Mouse (Mus musculus): ENCODE data around the gene Ucn3. TPM values are rescaled to one million over a fixed set of nuclear protein-coding genes. Genes with fewer than 3 reads are reported as not detected.
A peak's percentile ranks its signal among the peaks of the same experiment; 100 is the strongest.

Gene Ucn3
- polyA plus RNA-seq (2016; fragmentation: Nextera tagmentation; extraction: Ambion mirVana) = not detected in 2 replicates

DNA sequence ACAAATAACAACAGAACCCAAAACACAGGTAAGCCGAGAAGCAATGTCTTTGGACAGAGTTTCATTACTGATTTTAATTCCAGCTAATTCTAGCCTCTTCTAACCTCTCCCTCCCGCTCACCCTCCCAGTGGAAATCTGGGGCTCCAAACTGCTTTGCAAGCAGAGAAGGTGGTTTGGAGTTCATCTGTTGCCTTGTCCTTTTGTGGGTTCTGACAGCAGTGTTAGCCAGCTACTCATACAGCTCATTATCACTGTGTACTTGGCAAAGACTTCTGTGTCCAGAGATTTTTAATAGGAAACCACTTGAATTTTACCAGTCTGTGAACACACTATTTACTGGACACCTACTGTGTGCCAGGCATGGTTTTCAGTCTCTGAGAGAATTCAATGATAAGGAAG, at the start of gene Ucn3:
Gene Ucn3, minus strand, starts transcription at position 101 of the 400 bp plus-strand sequence.
- H3K9ac ChIP-seq = no peak within 1 kb of the TSS
- no peaks in the 10 kb centered on the region for H3K9me3 ChIP-seq (replicated peaks)
- H3K4me1 ChIP-seq = no peaks in the 10 kb centered on the region
- no peak within 1 kb of the TSS for H3K27ac ChIP-seq
- no peaks in the 10 kb centered on the region for H3K27me3 ChIP-seq (replicated peaks)
- 63% methylated on average over 2 of the region's 2 CpGs for WGBS (ENCODE audit: insufficient replicate concordance)
- no peak within 1 kb of the TSS for H3K4me2 ChIP-seq
- no peaks in the 10 kb centered on the region for H3K36me3 ChIP-seq
- H3K4me3 ChIP-seq = no peak within 1 kb of the TSS
- no peak for ATAC-seq

DNA sequence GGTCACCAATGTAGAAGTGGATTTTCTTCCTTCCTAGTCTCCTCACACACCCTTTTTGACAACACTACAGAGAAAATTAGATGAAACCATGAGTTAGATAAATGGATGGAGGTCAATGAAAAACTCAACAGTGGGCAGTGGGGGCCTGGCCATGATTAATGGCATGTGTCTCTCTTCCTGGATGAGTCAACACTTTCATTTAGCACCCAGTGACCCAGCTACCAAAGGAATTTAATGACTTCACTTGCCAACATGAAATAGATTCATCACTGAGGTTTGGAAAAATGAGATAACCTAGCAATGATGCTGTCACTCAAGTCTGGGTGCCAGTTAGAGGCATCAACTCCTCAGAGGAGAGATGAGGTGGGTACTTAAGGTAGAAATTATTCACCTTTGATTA, 46.9 kb upstream of the Ucn3 start:
- no peak overlapping the region for H3K4me3 ChIP-seq
- H3K4me1 ChIP-seq = no peaks in the 10 kb centered on the region
- no peaks in the 10 kb centered on the region for H3K36me3 ChIP-seq
- H3K9me3 ChIP-seq (replicated peaks) = no peaks in the 10 kb centered on the region
- no peak overlapping the region for H3K4me2 ChIP-seq
- H3K27ac ChIP-seq = no peak overlapping the region
- no peaks in the 10 kb centered on the region for H3K27me3 ChIP-seq (replicated peaks)
- no peak for ATAC-seq
- H3K9ac ChIP-seq = no peak overlapping the region

DNA sequence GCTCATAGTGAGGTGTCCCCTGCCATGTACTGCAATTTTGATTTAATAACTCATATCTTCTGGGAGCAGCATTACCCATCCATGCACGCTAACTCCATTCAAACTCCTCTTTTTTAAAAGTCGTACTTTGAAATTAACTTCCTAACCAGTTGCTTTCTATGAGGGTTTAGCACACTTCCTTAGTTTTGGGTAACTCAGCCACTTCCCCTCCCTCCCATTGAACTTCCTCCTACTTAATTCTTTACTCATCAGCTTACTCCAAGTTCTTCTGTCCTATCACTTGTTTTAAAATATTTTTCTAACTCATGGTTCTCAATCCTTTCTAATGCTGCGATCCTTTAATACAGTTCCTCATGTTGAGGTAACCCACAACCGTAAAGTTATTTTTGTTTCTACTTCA, 23.7 kb upstream of the Ucn3 start:
- H3K4me2 ChIP-seq = no peak overlapping the region
- H3K36me3 ChIP-seq = no peaks in the 10 kb centered on the region
- H3K9ac ChIP-seq = no peak overlapping the region
- WGBS (ENCODE audit: insufficient replicate concordance) = 60% methylated on average over 4 of the region's 4 CpGs
- H3K27ac ChIP-seq = no peak overlapping the region
- H3K4me3 ChIP-seq = no peak overlapping the region
- ATAC-seq = no peak
- no peaks in the 10 kb centered on the region for H3K27me3 ChIP-seq (replicated peaks)
- no peaks in the 10 kb centered on the region for H3K4me1 ChIP-seq
- H3K9me3 ChIP-seq (replicated peaks) = no peaks in the 10 kb centered on the region

DNA sequence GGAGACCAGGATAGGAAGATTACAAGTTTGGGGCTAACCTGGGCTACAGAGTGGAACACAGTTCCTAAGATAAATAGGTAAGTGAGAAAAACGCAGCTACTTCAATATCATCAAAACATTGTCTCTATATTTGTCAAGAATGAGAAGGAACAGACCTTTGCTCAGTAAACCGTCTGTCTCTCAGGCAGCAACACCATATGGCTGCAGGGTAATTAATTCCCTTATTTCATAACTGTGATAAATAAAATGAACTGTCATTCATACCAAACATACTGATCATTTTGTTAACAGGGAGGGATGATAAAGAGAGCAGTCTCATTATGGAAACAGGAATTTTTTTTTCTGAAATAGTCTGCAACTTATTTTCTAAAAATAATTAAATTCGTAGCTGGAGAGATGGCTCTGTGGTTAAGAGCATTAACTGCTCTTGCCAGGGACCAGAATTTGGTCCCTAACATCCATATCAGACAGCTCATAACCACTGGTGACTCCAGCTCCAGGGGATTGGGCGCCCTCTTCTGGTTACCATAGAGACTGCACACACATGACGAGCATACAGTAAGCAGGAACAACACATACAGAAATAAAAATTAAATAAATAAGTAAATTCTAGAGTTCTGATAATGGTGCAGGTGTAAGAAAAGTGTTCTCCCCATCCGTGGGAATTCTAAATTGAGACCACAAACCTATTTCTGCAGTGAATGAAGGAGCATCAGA, 6.2 kb upstream of the Ucn3 start:
- no peak overlapping the region for H3K4me2 ChIP-seq
- 60% methylated on average over 6 of the region's 6 CpGs for WGBS (ENCODE audit: insufficient replicate concordance)
- no peak overlapping the region for H3K27ac ChIP-seq
- no peaks in the 10 kb centered on the region for H3K4me1 ChIP-seq
- no peaks in the 10 kb centered on the region for H3K27me3 ChIP-seq (replicated peaks)
- no peak overlapping the region for H3K4me3 ChIP-seq
- H3K9me3 ChIP-seq (replicated peaks) = peaks cover 4% of the 10 kb centered on the region; the same call in 1 of the 2 replicates
- no peak for ATAC-seq
- no peaks in the 10 kb centered on the region for H3K36me3 ChIP-seq
- no peak overlapping the region for H3K9ac ChIP-seq

GRCm38 (mm10) chr13:3949477-3949876, 4.3 kb upstream of the Ucn3 start:
- peaks cover 4% of the 10 kb centered on the region; the same call in 1 of the 2 replicates for H3K9me3 ChIP-seq (replicated peaks)
- no peak overlapping the region for H3K27ac ChIP-seq

GRCm38 (mm10) chr13:3947267-3947666, 2.1 kb upstream of the Ucn3 start:
- H3K4me1 ChIP-seq = no peaks in the 10 kb centered on the region
- 70% methylated on average over 4 of the region's 4 CpGs for WGBS (ENCODE audit: insufficient replicate concordance)
- no peak overlapping the region for H3K4me2 ChIP-seq

More at GRCm38 (mm10) chr13:3949477-3949876, 4.3 kb upstream of the Ucn3 start:
- Histone ChIP-seq H3K36me3 (no peaks in the 10 kb centered on the region), H3K9ac (no peak overlapping the region), H3K4me3 (no peak overlapping the region), H3K4me1 (no peaks in the 10 kb centered on the region), H3K4me2 (no peak overlapping the region), H3K27me3 (replicated peaks) (no peaks in the 10 kb centered on the region)
- no peak for ATAC-seq
- WGBS (ENCODE audit: insufficient replicate concordance) = 72% methylated on average over 4 of the region's 4 CpGs

GRCm38 (mm10) chr13:3944699-3945098, 450 bp downstream of the Ucn3 start:
- no peak overlapping the region for H3K4me2 ChIP-seq
- H3K9me3 ChIP-seq (replicated peaks) = no peaks in the 10 kb centered on the region
- H3K4me3 ChIP-seq = no peak overlapping the region
- no peaks in the 10 kb centered on the region for H3K36me3 ChIP-seq
- H3K9ac ChIP-seq = no peak overlapping the region
- H3K27me3 ChIP-seq (replicated peaks) = no peaks in the 10 kb centered on the region
- H3K27ac ChIP-seq = no peak overlapping the region
- 64% methylated on average over 7 of the region's 7 CpGs for WGBS (ENCODE audit: insufficient replicate concordance)
- H3K4me1 ChIP-seq = no peaks in the 10 kb centered on the region
- no peak for ATAC-seq

More at GRCm38 (mm10) chr13:3947267-3947666, 2.1 kb upstream of the Ucn3 start:
- Histone ChIP-seq H3K36me3 (no peaks in the 10 kb centered on the region), H3K9ac (no peak overlapping the region), H3K27ac (no peak overlapping the region), H3K27me3 (replicated peaks) (no peaks in the 10 kb centered on the region), H3K9me3 (replicated peaks) (peaks cover 4% of the 10 kb centered on the region; the same call in 1 of the 2 replicates), H3K4me3 (no peak overlapping the region)
- no peak for ATAC-seq

GRCm38 (mm10) chr13:3926046-3926445, 19.1 kb downstream of the Ucn3 start:
- Histone ChIP-seq H3K4me1 (no peaks in the 10 kb centered on the region), H3K27ac (no peak overlapping the region), H3K27me3 (replicated peaks) (no peaks in the 10 kb centered on the region), H3K4me2 (no peak overlapping the region), H3K9ac (no peak overlapping the region), H3K4me3 (no peak overlapping the region), H3K36me3 (no peaks in the 10 kb centered on the region), H3K9me3 (replicated peaks) (no peaks in the 10 kb centered on the region)
- 66% methylated on average over 6 of the region's 6 CpGs for WGBS (ENCODE audit: insufficient replicate concordance)
- ATAC-seq = peak; percentile 58; the same call in 1 of the 2 replicates

DNA sequence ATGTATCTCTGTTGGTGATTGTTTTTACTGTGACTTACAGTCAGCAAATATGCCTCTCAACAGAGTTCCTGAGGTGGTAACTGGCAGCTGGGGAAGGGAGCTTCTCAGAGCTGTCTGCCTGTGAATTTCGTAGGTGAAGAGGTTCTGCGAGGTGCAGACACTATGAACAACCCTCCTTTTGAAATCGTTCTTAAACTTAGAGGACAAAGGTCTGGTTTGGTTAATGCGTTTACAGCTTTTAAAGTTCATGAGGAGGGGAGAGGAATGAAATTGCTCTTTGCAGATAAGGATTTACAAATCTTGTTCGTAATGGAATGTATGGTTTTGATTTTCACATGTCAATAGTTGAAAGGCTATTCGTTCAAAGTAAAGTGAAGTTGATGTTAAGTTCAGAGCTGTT, 19.5 kb downstream of the Ucn3 start:
- no peaks in the 10 kb centered on the region for H3K9me3 ChIP-seq (replicated peaks)
- no peaks in the 10 kb centered on the region for H3K27me3 ChIP-seq (replicated peaks)
- no peak overlapping the region for H3K4me3 ChIP-seq
- no peak overlapping the region for H3K27ac ChIP-seq
- no peak for ATAC-seq
- no peaks in the 10 kb centered on the region for H3K36me3 ChIP-seq
- H3K4me2 ChIP-seq = no peak overlapping the region
- WGBS (ENCODE audit: insufficient replicate concordance) = 68% methylated on average over 6 of the region's 6 CpGs
- H3K4me1 ChIP-seq = no peaks in the 10 kb centered on the region
- no peak overlapping the region for H3K9ac ChIP-seq

DNA sequence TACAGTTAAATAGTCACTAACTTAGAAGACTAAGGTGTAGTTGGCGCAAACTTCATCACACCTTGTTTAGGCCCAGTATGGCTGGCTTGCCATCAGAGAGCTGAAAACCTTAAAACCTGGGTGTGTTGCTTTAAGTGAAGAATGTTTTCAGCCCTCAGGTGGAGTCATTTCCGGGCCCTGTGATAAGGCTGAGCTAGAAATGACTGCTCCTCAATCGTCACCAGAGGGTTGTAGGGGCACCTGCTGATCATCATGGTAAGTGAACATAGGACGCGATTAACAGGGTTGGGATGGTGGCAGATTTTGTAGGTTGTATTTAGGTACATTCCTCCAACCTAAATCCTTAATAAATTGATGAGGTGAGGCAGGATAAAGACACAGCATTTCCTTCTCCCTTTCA, 20.7 kb downstream of the Ucn3 start:
- Histone ChIP-seq H3K27ac (no peak overlapping the region), H3K4me1 (no peaks in the 10 kb centered on the region), H3K9ac (no peak overlapping the region), H3K4me3 (no peak overlapping the region), H3K9me3 (replicated peaks) (no peaks in the 10 kb centered on the region), H3K36me3 (no peaks in the 10 kb centered on the region), H3K4me2 (no peak overlapping the region), H3K27me3 (replicated peaks) (no peaks in the 10 kb centered on the region)
- WGBS (ENCODE audit: insufficient replicate concordance) = 64% methylated on average over 5 of the region's 5 CpGs
- no peak for ATAC-seq

GRCm38 (mm10) chr13:3917571-3918311, 27.4 kb downstream of the Ucn3 start, which contains the start of the genes Net1 and Tubal3:
Net1 (minus strand) TSS chr13:3918220.
Tubal3 (plus strand) TSS chr13:3918274.
- H3K9me3 ChIP-seq (replicated peaks) = no peaks in the 10 kb centered on the region
- peak; percentile 95 for ATAC-seq
- H3K27me3 ChIP-seq (replicated peaks) = no peaks in the 10 kb centered on the region
- peak within 1 kb of the TSS; percentile 84 for H3K27ac ChIP-seq
- whole genome bisulfite sequencing (ENCODE audit: insufficient replicate concordance) = under 1% methylated on average over 52 of the region's 52 CpGs
- peaks cover 21% of the 10 kb centered on the region for H3K36me3 ChIP-seq
- peak within 1 kb of the TSS; percentile 94 for H3K4me3 ChIP-seq
- H3K9ac ChIP-seq = peak within 1 kb of the TSS; percentile 93
- H3K4me2 ChIP-seq = peak within 1 kb of the TSS; percentile 69
- peaks cover 30% of the 10 kb centered on the region for H3K4me1 ChIP-seq

DNA sequence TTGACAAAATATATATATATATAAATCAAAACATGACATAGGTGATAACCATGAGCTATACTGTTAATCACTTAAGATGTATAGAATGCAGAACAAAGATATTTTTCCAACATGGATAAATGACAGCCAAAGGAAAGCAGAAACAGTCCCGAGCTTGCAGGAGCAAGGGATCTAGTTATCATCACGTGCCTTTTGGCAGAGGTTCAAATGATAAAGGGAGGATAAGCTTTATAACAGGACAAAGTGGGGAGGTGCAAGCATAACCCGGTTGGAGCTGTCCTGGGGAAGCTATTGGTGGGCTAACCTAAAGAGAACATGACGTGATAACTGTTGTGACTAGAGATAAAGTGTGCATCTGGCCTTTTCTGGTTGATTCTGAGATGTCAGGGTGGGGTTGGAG, 31.6 kb downstream of the Ucn3 start:
- H3K36me3 ChIP-seq = peaks cover 51% of the 10 kb centered on the region
- no peak for ATAC-seq
- peaks cover 36% of the 10 kb centered on the region for H3K4me1 ChIP-seq
- no peak overlapping the region for H3K9ac ChIP-seq
- H3K4me2 ChIP-seq = no peak overlapping the region
- H3K27me3 ChIP-seq (replicated peaks) = no peaks in the 10 kb centered on the region
- 41% methylated on average over 4 of the region's 4 CpGs for WGBS (ENCODE audit: insufficient replicate concordance)
- H3K9me3 ChIP-seq (replicated peaks) = no peaks in the 10 kb centered on the region
- H3K4me3 ChIP-seq = no peak overlapping the region
- H3K27ac ChIP-seq = no peak overlapping the region

Measured in liver, embryonic 12.5 days (tissue).